Mouse (Mus musculus) ES-Bruce4 (cell line): ENCODE measurements around the gene Tomm40l.

Experiments
- CTCF ChIP-seq: IDR thresholded peaks from one replicate; pipeline ENCODE4 v1.8.1; 2011; ENCODE audit warnings: low read depth, low read length
- EP300 ChIP-seq: IDR thresholded peaks from 2 replicates; pipeline ENCODE4 v1.6.1; 2011; ENCODE audit warnings: low read depth, low read length; ENCODE audit not compliant: insufficient read depth

DNA sequence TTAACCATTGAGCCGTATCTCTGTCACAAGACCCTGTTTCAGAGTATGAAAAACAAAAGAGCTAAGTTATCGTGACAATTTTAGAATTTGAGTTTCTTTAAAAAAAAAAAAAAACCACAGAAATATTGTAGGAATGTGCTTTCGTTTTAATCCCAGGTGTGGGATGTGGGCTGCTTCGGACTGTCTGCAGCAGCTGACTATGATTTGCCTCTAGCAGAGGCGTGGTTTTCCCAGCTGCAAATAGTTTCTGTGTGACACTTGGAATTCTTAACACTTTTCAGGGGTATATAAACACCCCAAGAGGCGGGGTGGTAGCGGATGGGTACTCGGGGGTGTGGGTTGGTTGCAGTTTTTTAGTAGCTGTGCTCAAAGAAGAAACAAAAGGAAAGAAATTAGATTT lies 23.0 kb upstream of the Tomm40l start:
- TF ChIP-seq EP300 (no peak), CTCF (no peak)
